Mouse (Mus musculus): ENCODE data around the gene Cbx7.

DNA sequence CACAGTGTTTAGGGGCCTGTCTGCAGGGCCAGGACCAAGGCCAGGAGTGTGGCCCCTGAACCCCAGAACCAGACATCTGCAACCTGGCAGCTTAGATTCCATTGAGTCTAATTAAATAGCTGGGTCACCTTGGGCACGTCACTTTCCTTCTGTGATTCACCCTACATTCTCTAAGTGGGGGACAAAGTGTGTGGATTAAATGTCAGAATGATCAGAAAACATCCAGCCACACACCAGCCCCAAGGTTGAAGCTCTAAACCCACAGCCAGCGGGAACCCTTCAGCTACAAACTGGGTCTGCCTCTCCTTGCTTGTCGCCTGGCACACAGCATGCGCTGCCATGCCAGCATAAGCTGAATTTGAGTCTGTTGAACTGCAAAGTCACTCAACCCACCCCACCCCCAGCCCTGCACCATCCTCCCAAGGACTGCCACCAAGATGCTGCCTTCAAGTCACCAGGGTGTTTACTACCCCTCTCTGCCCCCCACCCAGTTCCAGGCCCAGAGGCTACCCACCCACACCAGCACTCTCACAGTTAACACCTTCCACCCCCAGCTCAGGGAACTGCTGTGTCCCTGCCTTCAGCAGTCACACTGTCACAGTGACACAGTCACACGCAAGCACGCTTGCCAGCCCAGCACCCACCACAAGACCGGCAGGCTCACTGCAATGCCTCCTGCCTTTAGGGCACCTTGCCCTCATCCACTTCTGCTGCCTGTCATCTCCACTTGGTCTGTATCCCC lies 44.5 kb upstream of the Cbx7 start:
- no peak for TF ChIP-seq RAD21 (IDR thresholded peaks at IDR 0.05; ENCODE audit: low read depth, low read length)
- no peak for TF ChIP-seq CHD2 (IDR thresholded peaks at IDR 0.05; ENCODE audit: low read length)
- no peak for TF ChIP-seq EP300 (IDR thresholded peaks at IDR 0.05; ENCODE audit: low read depth in 1 of 2, low read length in 2 of 2)

Measured in MEL (cell line).